Mouse (Mus musculus) T-helper 17 cell (primary cell): ENCODE data around the gene Dnah14.

ENCODE experiments used
- in situ Hi-C, 2 experiments: fragments of 300-600 bp; cut with MboI, MseI; formaldehyde crosslinking; loops; 1 replicate in 1 of 2; 2 replicates in 1 of 2; pipeline ENCODE4 v1.15.1; 2025; ENCODE audit warnings: high pct_unique_total_duplicates in 2 of 2

The Dnah14 gene

GRCm38 (mm10) chr1:181589116-181589515 lies 12.8 kb downstream of the Dnah14 start:
- in situ Hi-C loops: no loop called here

- in situ Hi-C loops: no loop called here
Measured at GRCm38 (mm10) chr1:181599376-181599775, 23.0 kb downstream of the Dnah14 start.

DNA sequence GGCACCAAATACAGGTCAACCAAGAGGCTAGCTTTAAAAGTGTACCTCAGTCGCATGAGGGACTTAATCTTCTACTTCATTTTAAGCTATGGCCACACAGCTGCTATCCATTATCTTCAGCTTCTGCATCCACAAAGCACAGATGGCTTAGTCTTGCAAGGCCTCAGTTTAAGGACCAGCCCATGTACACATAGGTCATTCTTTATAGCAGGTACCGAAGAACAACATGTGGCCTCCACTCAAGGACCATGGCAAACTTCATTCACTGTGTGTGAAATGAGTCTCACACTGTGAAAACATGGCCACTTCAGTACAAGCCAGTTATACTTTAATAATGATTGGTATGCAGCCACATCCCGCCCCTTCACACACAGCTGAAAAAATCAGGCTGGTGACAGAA lies 34.8 kb downstream of the Dnah14 start:
- in situ Hi-C loops: no loop called here

DNA sequence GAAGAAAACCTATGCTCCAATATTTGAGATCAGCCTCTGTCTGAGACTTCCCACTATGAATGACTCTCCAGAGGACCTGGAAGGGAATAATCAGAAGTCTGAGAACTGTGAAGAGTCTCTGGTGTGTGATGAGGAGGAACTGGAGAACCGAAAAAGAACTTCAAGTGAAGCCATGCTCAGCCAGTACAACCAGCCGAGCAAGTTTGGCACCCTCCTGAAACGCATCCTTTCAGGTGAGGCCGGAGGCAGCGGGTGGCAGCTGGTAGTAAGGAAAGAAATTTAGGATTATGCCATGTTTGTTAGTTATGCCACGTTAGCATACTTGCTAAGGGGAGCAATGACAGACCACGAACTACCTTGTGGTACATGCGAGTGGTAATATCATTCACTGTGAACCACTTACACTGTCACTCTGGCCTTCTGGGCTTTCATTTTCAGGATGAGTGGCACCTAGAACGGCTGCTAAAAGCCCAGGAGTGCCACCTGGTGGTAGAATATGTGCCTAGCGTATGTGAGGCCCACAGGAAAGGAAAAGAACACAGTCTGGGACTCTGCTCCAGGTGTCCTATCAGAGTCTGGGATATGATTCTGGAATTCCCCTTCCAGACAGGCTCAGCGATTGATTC lies 39.6 kb downstream of the Dnah14 start:
- in situ Hi-C loops: no loop called here

DNA sequence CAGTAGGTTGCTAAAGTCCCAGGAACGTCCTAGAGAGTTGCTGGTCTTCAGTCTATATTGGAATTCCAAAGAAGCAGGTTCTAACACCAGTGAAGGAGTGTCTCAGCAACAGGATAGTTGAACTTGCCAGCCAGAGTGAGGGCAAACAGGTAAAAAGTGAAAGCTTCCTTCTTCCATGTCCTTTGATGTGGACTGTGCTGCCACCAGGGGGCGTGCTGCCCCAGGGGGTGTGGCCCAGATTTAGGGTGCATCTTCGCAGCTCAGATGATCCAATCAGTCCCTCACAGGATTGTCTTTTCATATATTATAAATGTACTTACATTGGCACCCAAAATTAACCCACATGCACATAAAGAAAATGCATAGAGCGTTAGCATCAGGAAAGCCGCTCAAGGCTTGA lies 41.0 kb downstream of the Dnah14 start:
- in situ Hi-C loops: no loop called here

DNA sequence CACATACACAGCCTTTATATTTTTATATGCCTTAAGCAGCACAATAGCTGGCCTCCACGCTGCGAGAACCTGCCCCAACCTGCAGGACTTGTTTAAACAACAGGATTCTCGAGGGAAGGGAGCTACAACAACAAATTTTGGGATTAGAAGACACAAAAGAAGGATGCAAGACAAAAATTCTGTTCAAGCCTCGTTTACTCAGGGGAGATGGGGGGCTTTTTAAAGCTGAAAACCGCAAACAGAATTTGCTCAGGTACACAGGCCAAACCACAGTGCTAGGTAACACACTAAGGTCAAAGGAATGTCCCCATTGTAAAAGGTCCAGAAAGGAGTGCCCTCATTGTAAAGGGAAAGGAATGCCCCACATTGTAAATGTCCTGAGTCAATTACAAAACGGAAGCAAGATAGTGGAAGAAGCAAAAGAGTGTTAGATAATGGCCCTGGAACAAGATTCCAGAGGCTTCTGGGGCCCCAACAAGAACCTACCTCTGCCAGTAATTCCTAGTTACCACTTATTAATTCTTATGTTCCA lies 46.9 kb downstream of the Dnah14 start:
- in situ Hi-C loops: no loop called here

GRCm38 (mm10) chr1:181624876-181625275 lies 48.5 kb downstream of the Dnah14 start:
- in situ Hi-C loops: no loop called here

DNA sequence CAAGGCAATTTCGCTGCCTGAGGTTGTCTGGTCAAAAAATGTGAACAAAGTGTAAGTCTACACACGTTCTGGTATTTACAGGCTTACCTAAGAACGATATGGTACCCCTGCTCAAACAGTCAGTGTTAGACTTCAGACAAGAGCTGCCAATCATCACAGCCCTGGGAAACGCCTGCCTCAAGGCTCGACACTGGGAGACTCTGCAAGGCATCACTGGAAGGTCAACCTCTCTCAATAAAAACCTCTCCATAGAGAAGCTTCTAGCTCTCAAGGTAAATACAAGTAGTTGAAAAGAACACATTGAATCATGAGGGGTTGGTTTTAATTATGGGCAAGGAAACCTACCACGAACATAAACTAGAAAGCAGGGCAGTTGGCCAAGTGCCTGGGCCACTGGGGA lies 51.9 kb downstream of the Dnah14 start:
- in situ Hi-C loops: no loop called here

DNA sequence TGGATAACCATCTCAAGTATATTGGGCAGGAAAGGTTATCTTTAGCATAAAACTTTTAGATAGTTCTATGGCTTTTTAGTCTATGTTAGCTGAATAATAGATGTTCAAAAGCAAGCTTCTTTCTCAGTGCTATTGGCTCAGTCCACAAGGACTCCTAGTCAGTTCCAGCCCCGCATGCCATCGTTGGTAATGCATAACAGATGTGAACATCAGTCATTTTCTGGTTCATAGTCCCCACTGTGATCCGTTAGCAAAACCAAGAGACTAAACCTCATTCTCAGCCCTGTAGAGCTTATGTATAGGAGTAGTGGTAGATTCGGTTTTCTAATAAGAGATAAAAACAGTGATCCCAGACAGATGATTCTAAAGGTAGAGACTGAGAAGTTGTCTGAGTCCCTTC lies 55.0 kb downstream of the Dnah14 start:
- in situ Hi-C loops: no loop called here

- in situ Hi-C loops: no loop called here
Measured at GRCm38 (mm10) chr1:181637997-181638713, 61.8 kb downstream of the Dnah14 start.

- in situ Hi-C loops: no loop called here
Measured at GRCm38 (mm10) chr1:181640383-181640782, 64.0 kb downstream of the Dnah14 start.

DNA sequence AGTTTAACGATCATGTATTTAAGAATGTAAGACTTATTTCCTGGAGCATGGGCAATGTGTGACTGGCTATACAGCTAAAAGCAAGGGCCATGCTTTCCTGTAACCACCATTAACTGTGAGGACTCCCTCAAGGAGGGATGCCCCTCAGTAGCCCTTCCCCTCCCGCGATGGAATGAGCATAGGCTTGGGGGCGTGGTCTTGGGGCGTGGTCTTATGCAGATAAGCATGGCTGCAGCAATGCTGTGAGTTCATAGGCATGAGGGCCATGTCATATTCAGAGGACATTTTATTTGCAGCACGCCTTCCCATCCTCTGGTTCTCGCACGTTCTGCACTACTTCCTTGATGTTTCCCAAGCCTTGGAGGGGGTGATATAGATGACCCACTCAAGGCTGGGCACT lies 71.1 kb downstream of the Dnah14 start:
- in situ Hi-C loops: no loop called here

DNA sequence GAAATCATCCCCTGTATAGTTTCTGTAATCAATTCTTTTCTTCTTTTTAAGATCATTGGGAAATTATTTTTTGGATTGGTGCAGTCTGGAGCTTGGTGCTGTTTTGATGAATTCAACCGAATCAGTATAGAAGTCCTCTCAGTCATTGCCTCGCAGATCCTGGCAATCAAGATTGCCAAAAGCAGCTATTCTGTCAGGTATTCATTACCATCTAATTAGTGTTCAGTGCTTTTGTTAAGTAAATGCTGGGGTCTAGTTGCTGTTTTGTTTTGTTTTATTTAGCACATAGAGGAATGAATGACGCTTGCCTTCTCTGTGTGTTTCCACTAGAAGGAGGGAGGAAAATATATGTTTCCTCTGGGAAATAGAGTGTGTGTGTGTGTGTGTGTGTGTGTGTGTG lies 77.1 kb downstream of the Dnah14 start:
- in situ Hi-C loops: no loop called here

DNA sequence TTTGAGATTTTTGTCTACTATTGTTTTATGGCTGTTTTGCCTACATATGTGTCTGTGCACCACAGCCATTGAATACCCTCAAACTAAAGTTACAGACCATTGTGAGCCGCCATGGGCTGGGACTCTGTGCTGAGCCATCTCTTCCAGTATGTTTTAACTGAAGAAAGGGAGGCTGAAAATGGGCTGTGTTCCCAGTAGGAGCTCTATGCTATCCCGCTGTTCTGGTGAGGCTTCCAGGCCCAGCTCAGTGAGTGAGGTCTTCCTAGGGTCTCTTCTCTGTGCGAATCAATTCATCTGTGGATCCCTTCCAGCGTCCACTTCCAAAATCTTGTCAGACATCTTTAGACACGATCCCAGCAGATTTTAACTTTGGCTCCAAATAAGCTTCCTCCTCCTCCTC lies 80.1 kb downstream of the Dnah14 start:
- in situ Hi-C loops: no loop called here

- in situ Hi-C loops: no loop called here
Measured at GRCm38 (mm10) chr1:181666801-181667200, 90.4 kb downstream of the Dnah14 start.

DNA sequence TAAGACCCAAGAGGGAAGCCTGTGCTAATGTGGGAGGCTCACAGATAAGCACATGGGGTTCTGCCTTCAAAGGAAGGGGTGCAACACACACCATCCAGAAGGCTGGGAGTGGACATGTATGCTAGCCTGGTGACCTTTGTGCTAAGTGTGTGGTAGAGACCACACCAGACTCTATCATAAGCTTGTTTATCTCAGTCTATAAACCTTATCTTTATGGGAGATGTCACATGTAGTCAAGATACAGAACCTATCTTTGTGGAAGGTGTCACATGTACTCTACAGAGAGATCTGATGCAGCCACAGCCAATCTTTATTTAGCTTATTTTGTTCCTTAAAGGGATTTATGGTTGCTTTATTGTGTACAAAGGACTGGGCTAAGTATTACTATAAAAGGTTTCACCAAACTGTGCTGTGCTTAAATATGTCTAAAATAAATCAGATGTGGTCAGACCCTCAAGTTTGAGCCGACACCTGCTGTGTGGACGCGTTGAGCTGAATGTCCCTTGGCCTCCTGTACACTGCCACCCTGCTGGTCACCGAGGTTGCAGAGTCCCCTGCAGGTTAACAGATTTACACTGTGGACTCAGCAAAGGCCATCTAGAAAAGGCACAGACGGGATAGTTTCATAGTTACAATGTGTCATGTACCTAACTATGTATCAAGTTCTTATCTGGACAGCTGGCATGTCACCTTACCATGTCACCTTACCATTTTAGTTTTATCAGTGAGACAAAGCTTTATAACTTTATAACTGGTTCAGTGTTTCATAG lies 118.6 kb downstream of the Dnah14 start:
- in situ Hi-C loops: no loop called here

DNA sequence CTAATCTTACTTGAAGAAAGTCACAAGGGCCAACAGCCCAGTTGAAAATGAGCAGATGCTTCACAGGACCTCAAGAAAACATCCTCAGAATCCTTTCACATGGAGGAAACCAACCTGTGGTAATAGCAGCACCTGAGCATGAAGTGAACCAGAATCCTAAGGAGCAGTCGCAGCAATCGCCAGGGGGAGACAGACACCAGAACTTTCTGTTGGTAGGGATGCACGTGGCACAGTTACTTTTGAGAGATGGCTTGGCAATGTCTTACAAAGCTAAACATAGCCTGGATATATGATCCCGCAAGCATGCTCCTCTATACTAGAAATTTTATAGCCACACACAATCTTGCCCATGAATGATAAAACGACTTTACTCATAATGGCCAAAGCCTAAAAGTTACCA lies 152.3 kb downstream of the Dnah14 start:
- in situ Hi-C loops: loop anchor here in 1 of 2 experiments (5.0 kb wide), 1 partner anchor 154 kb away; no protein-coding TSS in a partner anchor

DNA sequence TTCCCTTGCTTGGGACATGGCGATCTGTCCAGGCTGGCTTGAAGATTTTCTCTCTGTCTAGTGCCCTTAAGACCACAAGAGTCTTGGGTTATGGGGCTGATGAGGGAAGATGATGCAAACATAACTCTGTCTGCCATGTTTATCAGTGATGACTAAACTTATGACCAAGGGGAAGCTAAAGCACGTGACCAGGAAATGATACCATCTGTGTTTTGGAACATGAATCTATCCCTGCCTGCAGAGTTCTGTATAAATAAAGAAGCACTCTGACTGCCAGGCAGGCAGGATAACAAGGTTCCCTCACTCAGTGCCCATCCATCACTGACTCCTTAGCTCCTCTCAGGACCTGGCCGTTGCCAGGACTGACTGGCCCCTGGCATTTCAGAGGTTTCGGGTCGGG lies 157.2 kb downstream of the Dnah14 start:
- in situ Hi-C loops: loop anchor here in 1 of 2 experiments (5.0 kb wide), 1 partner anchor 144 kb away; no protein-coding TSS in a partner anchor

DNA sequence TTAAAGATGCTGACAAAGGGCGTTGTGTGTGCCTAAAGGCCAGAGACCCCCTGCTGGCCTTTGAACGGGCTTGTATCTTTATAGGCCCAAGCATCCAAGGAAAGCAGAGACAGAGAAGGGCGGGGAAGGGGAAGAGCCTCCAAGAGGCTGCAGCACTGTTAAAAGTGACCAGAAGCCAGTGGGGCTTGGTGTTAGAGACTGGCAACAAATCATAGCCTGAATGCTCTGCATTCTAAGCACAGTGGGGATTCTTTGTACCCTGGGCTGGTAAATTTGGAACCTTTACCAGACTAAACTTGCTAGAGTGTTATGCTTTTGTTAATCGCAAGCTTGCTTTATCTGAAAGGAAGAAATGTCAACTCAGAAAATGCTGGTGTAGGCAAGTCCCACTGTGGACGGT lies 163.9 kb downstream of the Dnah14 start:
- in situ Hi-C loops: no loop called here

GRCm38 (mm10) chr1:181742251-181742885 lies 166.0 kb downstream of the Dnah14 start:
- in situ Hi-C loops: no loop called here

DNA sequence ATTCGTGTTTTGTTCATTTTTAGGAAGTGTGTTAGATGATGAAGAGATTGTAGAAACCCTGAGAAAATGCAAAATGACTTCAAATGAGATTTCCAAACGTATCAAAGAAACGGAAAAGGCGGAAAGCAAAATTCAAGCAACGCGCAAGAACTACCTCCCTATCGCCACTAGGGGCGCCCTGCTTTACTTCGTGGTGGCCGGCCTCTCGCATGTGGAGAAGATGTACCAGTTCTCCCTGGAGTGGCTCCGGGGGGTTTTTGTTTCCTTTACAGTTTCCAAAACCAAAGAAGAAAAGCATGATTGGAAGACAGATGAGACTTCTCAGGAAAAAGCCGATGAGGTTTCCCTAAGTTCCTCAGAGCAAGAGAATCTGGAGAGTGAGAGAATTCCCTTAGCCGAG lies 193.0 kb downstream of the Dnah14 start:
- in situ Hi-C loops: no loop called here

DNA sequence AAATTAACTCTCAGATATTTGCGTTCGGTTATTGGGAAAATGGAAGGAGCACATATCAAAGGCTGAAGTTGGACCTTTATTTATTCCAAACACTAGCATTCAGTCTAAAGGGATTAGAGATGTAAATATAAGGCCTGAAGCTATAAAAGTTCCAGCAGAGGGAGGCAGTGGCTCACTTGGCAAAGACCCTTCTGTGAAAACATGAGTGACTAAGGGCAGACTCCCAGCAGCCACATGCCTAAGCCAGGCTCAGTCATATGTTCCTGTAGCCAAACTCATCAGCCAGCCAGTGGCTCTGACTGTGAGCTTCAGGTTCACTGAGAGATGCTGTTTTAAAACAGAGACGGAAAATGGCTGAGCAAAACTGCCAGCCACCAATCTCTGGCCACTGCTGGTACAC lies 195.5 kb downstream of the Dnah14 start:
- in situ Hi-C loops: no loop called here
